In the genomic region with DNA sequence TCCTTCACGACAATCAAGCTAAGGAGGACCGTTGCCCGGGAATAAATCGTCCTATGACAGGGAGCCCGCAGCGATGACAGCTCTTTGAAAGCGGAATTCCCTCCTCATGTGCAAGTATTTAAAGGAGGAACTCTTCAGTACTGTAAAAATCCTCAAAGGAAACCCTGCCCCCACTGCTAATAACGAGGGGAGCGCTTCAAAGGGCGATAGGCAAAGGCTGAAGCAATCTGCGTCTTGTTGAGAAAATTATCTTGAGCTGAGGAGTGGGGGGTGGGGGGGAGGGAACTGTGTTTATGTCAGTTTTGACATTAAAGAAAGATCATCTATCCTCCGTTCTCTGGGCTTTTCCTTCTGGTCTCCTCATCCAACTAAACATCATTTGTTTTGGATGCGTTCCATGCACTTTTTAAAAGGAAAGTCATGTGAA, we compare ENCODE assay signal across 10 mouse cellular contexts.
DNase-seq lines count a peak whose midpoint lies in the region; ATAC-seq and TF ChIP-seq lines count a peak whose summit lies in the region.
"Had no signal": no experiment of that assay in that cellular context is flagged by ENCODE, and none has a peak within 500 bp of the region (broad histone marks: within the 10 kb centered on the region; RNA-seq: fewer than 3 reads in every experiment).

No protein-coding gene starts in this region.

- H3K4me1 ChIP-seq in hindbrain, embryonic 14.5 days (replicated peaks; ENCODE audit: control insufficient read depth, insufficient read depth, low read length): peaks cover 6% of the 10 kb centered on the region
- peaks cover 15% of the 10 kb centered on the region for H3K4me1 ChIP-seq in hindbrain, embryonic 10.5 days (replicated peaks)
- peaks cover 20% of the 10 kb centered on the region for H3K4me1 ChIP-seq in embryonic facial prominence, embryonic 10.5 days
- peaks cover 25% of the 10 kb centered on the region for H3K4me1 ChIP-seq in heart, postnatal 0 days (ENCODE audit: control insufficient read depth, insufficient read depth)
- H3K4me1 ChIP-seq in midbrain, embryonic 15.5 days: peaks cover 6% of the 10 kb centered on the region

- no peaks in the 10 kb centered on the region for H3K36me3 ChIP-seq in hindbrain, embryonic 14.5 days (replicated peaks; ENCODE audit: control insufficient read depth, insufficient read depth)
- H3K36me3 ChIP-seq in hindbrain, embryonic 10.5 days: no peaks in the 10 kb centered on the region
- peaks cover 5% of the 10 kb centered on the region; the same call in 1 of the 2 replicates for H3K36me3 ChIP-seq in embryonic facial prominence, embryonic 10.5 days (replicated peaks)
- H3K36me3 ChIP-seq in heart, postnatal 0 days (replicated peaks; ENCODE audit: control insufficient read depth, insufficient read depth, low read length): peaks cover 36% of the 10 kb centered on the region
- no peaks in the 10 kb centered on the region for H3K36me3 ChIP-seq in midbrain, embryonic 15.5 days (replicated peaks)

- H3K27me3 ChIP-seq in hindbrain, embryonic 14.5 days (ENCODE audit: control insufficient read depth, insufficient read depth, low read length): no peaks in the 10 kb centered on the region
- no peaks in the 10 kb centered on the region for H3K27me3 ChIP-seq in hindbrain, embryonic 10.5 days (ENCODE audit: insufficient read depth, poor library complexity, severe bottlenecking)
- H3K27me3 ChIP-seq in embryonic facial prominence, embryonic 10.5 days (replicated peaks; ENCODE audit: low read depth, poor library complexity, severe bottlenecking): no peaks in the 10 kb centered on the region
- H3K27me3 ChIP-seq in heart, postnatal 0 days (ENCODE audit: control insufficient read depth, insufficient read depth, low read length): no peaks in the 10 kb centered on the region
- H3K27me3 ChIP-seq in midbrain, embryonic 15.5 days (replicated peaks): no peaks in the 10 kb centered on the region

- ATAC-seq in hindbrain, embryonic 14.5 days (ENCODE audit: low FRiP score): no peak
- no peak for ATAC-seq in heart, postnatal 0 days (ENCODE audit: insufficient read depth, low read depth)
- no peak for ATAC-seq in midbrain, embryonic 15.5 days (replicated peaks)

- no peak for TF ChIP-seq CTCF in heart, postnatal 0 days (IDR thresholded peaks at IDR 0.05; ENCODE audit: low read depth)

- H3K4me2 ChIP-seq in hindbrain, embryonic 14.5 days (replicated peaks): peak overlapping the region; percentile 10; the same call in 1 of the 2 replicates
- peak overlapping the region; percentile 36; the same call in 1 of the 2 replicates for H3K4me2 ChIP-seq in heart, postnatal 0 days (ENCODE audit: low read depth, low read length)
- peak overlapping the region; percentile 19; the same call in 1 of the 2 replicates for H3K4me2 ChIP-seq in midbrain, embryonic 15.5 days

- WGBS in hindbrain, embryonic 14.5 days: 38% methylated on average over 13 of the region's 13 CpGs
- WGBS in hindbrain, embryonic 10.5 days: 45% methylated on average over 13 of the region's 13 CpGs
- 45% methylated on average over 13 of the region's 13 CpGs for WGBS in embryonic facial prominence, embryonic 10.5 days
- WGBS in heart, postnatal 0 days: 28% methylated on average over 13 of the region's 13 CpGs
- WGBS in midbrain, embryonic 15.5 days: 46% methylated on average over 13 of the region's 13 CpGs

- H3K9me3 ChIP-seq in hindbrain, embryonic 14.5 days (ENCODE audit: control insufficient read depth, low read length): no peaks in the 10 kb centered on the region
- H3K9me3 ChIP-seq in hindbrain, embryonic 10.5 days: no peaks in the 10 kb centered on the region
- no peaks in the 10 kb centered on the region for H3K9me3 ChIP-seq in embryonic facial prominence, embryonic 10.5 days
- no peaks in the 10 kb centered on the region for H3K9me3 ChIP-seq in heart, postnatal 0 days (replicated peaks; ENCODE audit: control insufficient read depth, low read length)
- H3K9me3 ChIP-seq in midbrain, embryonic 15.5 days: no peaks in the 10 kb centered on the region

- no peak overlapping the region for H3K9ac ChIP-seq in hindbrain, embryonic 14.5 days
- H3K9ac ChIP-seq in heart, postnatal 0 days (replicated peaks; ENCODE audit: low read depth, low read length): no peak overlapping the region
- no peak overlapping the region for H3K9ac ChIP-seq in midbrain, embryonic 15.5 days

- no peak for TF ChIP-seq EP300 in heart, postnatal 0 days (IDR thresholded peaks at IDR 0.05; ENCODE audit: low read depth)

- no peak overlapping the region for H3K4me3 ChIP-seq in hindbrain, embryonic 14.5 days (replicated peaks; ENCODE audit: low read length)
- no peak overlapping the region for H3K4me3 ChIP-seq in hindbrain, embryonic 10.5 days
- H3K4me3 ChIP-seq in embryonic facial prominence, embryonic 10.5 days: no peak overlapping the region
- no peak overlapping the region for H3K4me3 ChIP-seq in heart, postnatal 0 days (ENCODE audit: low read depth, low read length)
- no peak overlapping the region for H3K4me3 ChIP-seq in midbrain, embryonic 15.5 days
- H3K4me3 ChIP-seq: left cerebral cortex, adult 2 months had no signal

- no peak for DNase-seq in hindbrain, embryonic 14.5 days (ENCODE audit: low spot score)
- DNase-seq in hindbrain, embryonic 10.5 days (ENCODE audit: low spot score): no peak
- DNase-seq in embryonic facial prominence, embryonic 10.5 days (ENCODE audit: low spot score): peak; percentile 44
- no peak for DNase-seq in heart, postnatal 0 days (ENCODE audit: low spot score)
- DNase-seq in natural killer cell, adult 2 months (ENCODE audit: low spot score in 2 of 2): no peak
- no peak for DNase-seq in layer of hippocampus, postnatal 10 days (ENCODE audit: low spot score in 2 of 2)
- no peak for DNase-seq in thymus, postnatal 14 days
- DNase-seq: thymus, adult 2 months had no signal

- H3K27ac ChIP-seq in hindbrain, embryonic 14.5 days: no peak overlapping the region
- H3K27ac ChIP-seq in hindbrain, embryonic 10.5 days: no peak overlapping the region
- peak overlapping the region; percentile 70 for H3K27ac ChIP-seq in embryonic facial prominence, embryonic 10.5 days (replicated peaks)
- H3K27ac ChIP-seq in heart, postnatal 0 days (ENCODE audit: low read depth): no peak overlapping the region
- no peak overlapping the region for H3K27ac ChIP-seq in midbrain, embryonic 15.5 days
- H3K27ac ChIP-seq: left cerebral cortex, adult 2 months had no signal
